Mouse (Mus musculus): ENCODE results near the gene Eif2a.

DNA sequence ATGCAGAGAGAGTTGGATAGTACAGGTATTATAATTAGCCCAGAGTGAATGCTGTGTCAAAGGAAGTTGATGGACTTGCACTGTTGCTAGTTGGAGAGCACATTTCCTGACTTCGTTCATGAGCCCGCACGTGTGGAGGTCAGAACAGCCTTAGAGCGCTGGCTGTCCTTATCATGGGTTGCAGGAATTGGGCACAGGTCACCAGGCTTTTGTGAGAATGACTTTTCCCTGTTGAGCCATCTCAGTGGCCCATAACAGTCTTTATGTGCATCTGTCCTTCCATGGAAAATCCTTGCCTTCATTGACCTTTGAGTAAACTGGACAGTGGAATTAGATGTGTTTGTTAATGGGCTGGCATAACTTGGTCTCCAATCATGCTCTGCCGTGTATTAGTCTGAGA is 56.7 kb downstream of the Eif2a start:
- TF ChIP-seq MYOG (IDR thresholded peaks at IDR 0.05; ENCODE audit: control insufficient read depth in 1 of 3, insufficient read depth in 1 of 3, insufficient read length in 2 of 3, low read depth in 2 of 3) (no peak), MYOD1 (IDR thresholded peaks at IDR 0.05; ENCODE audit: control insufficient read depth in 1 of 3, insufficient read length in 2 of 3, low read depth in 2 of 3) (no peak)
